Mouse (Mus musculus): ENCODE results near the gene Haao. TPM values are rescaled to one million over a fixed set of nuclear protein-coding genes. Genes with fewer than 3 reads are reported as not detected.
A peak's percentile ranks its signal among the peaks of the same experiment; 100 is the strongest.

The Haao gene
- polyA plus RNA-seq, 1 experiment from 2014 or later = not detected

DNA sequence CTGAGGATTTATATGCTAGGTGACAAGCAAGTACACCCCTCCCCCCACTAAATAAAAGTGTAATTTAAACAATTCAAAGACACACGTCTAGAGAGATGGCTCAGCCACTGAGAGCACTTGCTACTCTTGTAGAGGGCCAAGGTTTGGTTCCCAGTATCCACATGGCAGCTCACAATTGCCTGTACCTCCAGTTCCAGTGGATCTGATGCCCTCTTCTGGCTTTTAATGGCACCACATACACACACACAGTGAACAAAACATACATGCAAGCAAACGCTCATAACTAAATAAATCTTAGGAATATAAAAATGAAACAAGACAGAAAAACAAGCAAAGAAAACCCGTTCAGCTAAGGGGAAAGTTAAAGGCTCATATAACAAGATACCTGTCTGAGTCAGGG, 6.1 kb upstream of the Haao start:
- H3K27me3 ChIP-seq = no peaks in the 10 kb centered on the region
- in situ Hi-C loops (cut with MboI; ENCODE audit: low pct_unique_long_range_greater_than_20kb) = loop anchor here (5.0 kb wide), 2 partner anchors 222 to 582 kb away; partner anchors contain the start of gene Kcng3
- ChIA-PET POLR2A (interaction anchor here (0.5 kb wide), 1 partner anchor 530 kb away, joined by 4 read pairs; no protein-coding TSS in a partner anchor), CTCF (interaction anchor here (1.0 kb wide), 2 partner anchors 11 to 57 kb away, joined by 3 read pairs; no protein-coding TSS in a partner anchor)
- DNase-seq (ENCODE audit: low read depth, low spot score) (no peak), ATAC-seq (no peak)
- no peak for TF ChIP-seq CTCF (IDR thresholded peaks at IDR 0.05)

DNA sequence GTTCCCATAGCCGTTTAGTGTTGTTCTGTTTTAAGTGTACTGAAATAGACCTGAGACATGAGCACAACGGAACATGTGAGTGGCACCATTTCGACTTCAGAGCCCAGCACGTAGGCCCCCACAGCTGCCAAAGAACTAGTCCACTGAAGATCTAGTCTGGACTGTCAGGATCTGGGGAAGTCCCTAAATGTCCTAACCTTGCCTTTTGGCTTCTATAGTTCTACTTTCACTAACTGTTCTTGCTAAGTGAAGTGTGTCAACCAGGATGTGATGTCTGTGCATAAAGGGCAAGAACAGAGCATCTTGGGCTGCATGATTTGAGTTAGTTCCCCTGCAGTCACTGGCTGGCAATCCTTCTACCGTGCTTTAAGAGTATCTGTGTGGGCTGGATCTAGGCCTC, 3.1 kb upstream of the Haao start:
- DNase-seq (ENCODE audit: low read depth, low spot score) = no peak
- no peaks in the 10 kb centered on the region for H3K27me3 ChIP-seq
- ChIA-PET CTCF (no interaction called here), POLR2A (interaction anchor here (0.6 kb wide), 1 partner anchor 17 kb away, joined by 3 read pairs; no protein-coding TSS in a partner anchor)
- TF ChIP-seq CTCF (IDR thresholded peaks at IDR 0.05) = no peak
- ATAC-seq = no peak
- in situ Hi-C loops (cut with MboI; ENCODE audit: low pct_unique_long_range_greater_than_20kb) = loop anchor here (5.0 kb wide), 2 partner anchors 219 to 579 kb away; partner anchors contain the start of gene Kcng3

DNA sequence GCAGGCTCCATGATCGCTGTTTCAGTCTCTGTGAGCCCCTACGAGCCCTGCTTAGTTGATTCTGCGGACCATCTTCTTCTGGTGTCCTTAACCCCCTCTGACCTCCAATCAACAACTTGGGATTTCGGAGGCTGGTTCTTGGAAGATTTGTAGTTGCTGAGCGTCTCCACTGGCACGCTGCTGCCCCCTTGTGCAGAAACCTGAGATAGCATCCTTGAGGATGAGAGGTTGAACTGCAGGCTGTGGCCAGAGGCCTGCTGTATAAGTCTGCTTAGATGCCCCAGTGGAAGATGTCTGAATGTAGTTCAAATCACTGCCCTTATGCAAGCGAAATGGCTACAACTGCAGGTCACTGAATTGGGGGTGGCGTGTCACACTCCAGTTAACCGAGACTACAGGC, 2.7 kb upstream of the Haao start:
- H3K27me3 ChIP-seq = no peaks in the 10 kb centered on the region
- peak; percentile 58 for ATAC-seq
- TF ChIP-seq CTCF (IDR thresholded peaks at IDR 0.05) = peak; percentile 90
- POLR2A ChIA-PET = interaction anchor here (0.6 kb wide), 1 partner anchor 48 kb away, joined by 4 read pairs; no protein-coding TSS in a partner anchor
- DNase-seq (ENCODE audit: low read depth, low spot score) = peak; percentile 49
- CTCF ChIA-PET = interaction anchor here (1.2 to 2.3 kb wide), 3 partner anchors 16 to 40 kb away, joined by 3 to 7 read pairs (median 4); no protein-coding TSS in a partner anchor
- in situ Hi-C loops (cut with MboI; ENCODE audit: low pct_unique_long_range_greater_than_20kb) = loop anchor here (5.0 kb wide), 2 partner anchors 218 to 578 kb away; partner anchors contain the start of gene Kcng3

DNA sequence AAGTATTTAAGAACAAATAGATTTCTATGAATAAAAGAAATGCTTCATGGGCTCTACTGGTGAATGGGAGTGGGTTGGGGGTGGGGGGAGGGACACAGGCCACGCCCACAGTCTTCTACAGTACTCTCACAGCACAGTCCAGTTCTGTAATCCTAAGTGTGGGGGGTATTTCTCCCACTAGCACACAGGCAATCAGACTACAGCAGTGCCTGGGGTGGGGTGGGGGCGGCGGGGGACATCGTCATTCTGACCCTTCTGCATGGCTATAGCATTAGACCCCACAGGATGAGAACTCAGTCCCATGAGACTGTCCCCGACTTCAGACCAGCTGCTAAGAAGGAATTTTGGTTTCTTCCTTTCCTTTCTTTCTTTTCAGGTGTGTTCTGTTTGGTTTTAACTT, 2.0 kb upstream of the Haao start:
- in situ Hi-C loops (cut with MboI; ENCODE audit: low pct_unique_long_range_greater_than_20kb) = loop anchor here (5.0 kb wide), 2 partner anchors 217 to 577 kb away; partner anchors contain the start of gene Kcng3
- H3K27me3 ChIP-seq = no peaks in the 10 kb centered on the region
- DNase-seq (ENCODE audit: low read depth, low spot score) (no peak), ATAC-seq (no peak)
- ChIA-PET POLR2A (interaction anchor here (0.5 to 0.6 kb wide), 2 partner anchors 48 to 71 kb away, joined by 3 to 4 read pairs; no protein-coding TSS in a partner anchor), CTCF (interaction anchor here (0.9 to 2.3 kb wide), 4 partner anchors 15 to 216 kb away, joined by 3 to 7 read pairs (median 4); no protein-coding TSS in a partner anchor)
- TF ChIP-seq CTCF (IDR thresholded peaks at IDR 0.05) = no peak

DNA sequence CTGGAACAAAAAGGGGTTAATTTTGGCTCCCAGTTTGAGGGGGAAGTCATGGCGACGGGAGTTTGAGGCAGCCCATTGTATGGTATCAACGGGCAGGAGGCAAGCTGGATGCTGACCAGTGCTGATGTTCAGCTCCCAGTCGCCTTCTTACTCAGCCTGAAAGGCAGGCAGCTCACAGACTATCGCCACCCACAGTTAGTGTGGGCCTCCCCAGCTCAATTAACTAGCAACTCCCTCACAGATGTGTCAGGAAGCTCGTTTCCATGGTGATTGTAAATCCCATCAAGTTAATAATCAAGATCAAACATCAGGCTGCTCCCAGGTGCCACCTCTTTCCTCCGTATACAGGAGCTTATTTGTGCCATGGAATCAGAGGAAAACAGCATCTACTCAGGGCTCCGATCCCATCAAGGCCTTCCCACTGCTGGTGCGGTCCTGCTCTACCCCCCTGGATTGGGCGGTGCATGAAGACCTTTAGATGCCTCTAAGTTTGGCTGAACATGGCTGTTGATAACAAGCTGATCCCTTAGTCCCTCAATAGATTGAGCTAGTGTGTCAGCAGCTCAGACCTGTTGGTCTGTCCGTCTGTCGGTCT, 1.4 kb upstream of the Haao start:
- ATAC-seq = no peak
- POLR2A ChIA-PET = interaction anchor here (0.5 kb wide), 1 partner anchor 71 kb away, joined by 3 read pairs; no protein-coding TSS in a partner anchor
- in situ Hi-C loops (cut with MboI; ENCODE audit: low pct_unique_long_range_greater_than_20kb) = no loop called here
- CTCF ChIA-PET = interaction anchor here (0.9 to 2.3 kb wide), 4 partner anchors 15 to 216 kb away, joined by 3 to 7 read pairs (median 4); no protein-coding TSS in a partner anchor
- TF ChIP-seq CTCF (IDR thresholded peaks at IDR 0.05) = no peak
- DNase-seq (ENCODE audit: low read depth, low spot score) = no peak
- no peaks in the 10 kb centered on the region for H3K27me3 ChIP-seq

DNA sequence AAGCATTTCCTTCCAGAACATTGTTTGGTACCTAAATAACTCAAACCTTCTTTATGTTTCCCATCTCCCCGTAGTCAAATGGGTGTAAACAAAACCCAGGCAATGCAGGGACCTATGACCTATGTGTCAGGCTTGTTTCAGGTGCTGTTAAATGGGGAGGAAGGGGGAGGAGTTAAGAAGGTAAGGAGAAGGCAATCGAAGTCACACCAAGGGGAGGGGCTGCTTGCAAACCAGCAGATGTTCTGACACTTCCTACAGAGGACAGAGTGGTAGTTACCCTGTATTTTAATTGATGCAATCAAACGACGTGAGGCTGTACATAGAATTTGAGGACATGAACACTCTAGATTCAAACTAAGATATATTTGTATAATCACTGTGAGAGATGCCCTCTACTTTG, 719 bp upstream of the Haao start:
- no peaks in the 10 kb centered on the region for H3K27me3 ChIP-seq
- ChIA-PET CTCF (interaction anchor here (0.8 to 2.3 kb wide), 2 partner anchors 14 to 28 kb away, joined by 4 to 7 read pairs; no protein-coding TSS in a partner anchor), POLR2A (no interaction called here)
- DNase-seq (ENCODE audit: low read depth, low spot score) (no peak), ATAC-seq (no peak)
- no peak for TF ChIP-seq CTCF (IDR thresholded peaks at IDR 0.05)
- in situ Hi-C loops (cut with MboI; ENCODE audit: low pct_unique_long_range_greater_than_20kb) = no loop called here

DNA sequence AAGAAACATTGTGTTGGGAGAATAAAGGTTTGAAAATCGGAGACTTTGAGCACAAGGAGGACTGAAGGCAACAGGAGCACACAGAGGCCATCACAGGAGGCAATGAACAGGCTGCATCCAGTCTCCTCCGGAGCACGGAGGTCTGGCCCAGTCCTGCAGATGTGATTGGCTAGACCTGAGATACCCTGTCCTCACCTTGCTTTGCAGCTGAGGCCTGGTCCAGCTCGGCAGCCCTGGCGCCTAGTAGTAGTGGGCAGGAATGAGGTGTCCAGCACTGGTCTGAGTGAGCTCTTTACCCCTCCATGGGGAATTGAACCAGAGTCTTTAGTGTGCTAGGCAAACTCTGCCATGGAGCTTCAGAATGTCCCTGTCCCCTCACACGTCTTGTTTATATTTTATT, 663 bp downstream of the Haao start:
- no peaks in the 10 kb centered on the region for H3K27me3 ChIP-seq
- no peak for ATAC-seq
- no peak for TF ChIP-seq CTCF (IDR thresholded peaks at IDR 0.05)
- ChIA-PET POLR2A (no interaction called here), CTCF (no interaction called here)
- DNase-seq (ENCODE audit: low read depth, low spot score) = no peak
- in situ Hi-C loops (cut with MboI; ENCODE audit: low pct_unique_long_range_greater_than_20kb) = no loop called here

DNA sequence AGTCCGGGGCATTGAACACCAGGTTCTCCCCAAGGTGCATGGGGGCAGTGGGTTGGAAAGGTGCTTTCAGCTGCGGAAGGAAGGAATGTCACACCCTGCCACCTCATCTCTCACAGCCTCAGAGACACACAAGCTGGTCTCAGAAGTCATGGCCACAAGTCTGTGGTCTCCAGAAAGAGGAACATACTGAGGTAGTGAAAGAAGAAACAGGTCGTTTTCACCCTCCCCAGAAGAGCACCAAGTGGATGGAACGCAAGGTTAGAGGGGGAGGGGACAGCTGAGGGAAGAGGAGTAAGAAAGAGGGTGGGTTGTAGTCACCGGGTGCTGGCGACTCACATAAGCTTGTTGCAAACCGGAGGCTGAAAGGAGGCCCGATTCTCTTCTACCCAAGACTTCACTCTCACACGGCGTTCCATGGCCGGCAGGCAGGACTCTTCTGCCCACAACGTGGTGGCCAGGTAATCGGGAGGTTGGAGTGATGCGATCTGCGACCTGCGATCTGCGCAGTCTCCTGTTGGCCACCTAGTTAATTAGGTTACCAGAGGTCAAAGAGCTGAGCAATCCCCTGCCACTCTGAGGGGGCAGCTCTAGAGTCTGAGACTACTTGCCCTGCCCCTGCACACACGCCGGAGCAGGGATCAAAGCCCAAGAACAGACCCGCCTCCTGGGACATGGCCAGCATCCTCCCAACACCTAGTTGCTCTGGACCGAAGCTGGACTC, 1.3 kb downstream of the Haao start:
- no peak for DNase-seq (ENCODE audit: low read depth, low spot score)
- H3K27me3 ChIP-seq = no peaks in the 10 kb centered on the region
- TF ChIP-seq CTCF (IDR thresholded peaks at IDR 0.05) = no peak
- ATAC-seq = no peak
- CTCF ChIA-PET = no interaction called here
- POLR2A ChIA-PET = no interaction called here
- in situ Hi-C loops (cut with MboI; ENCODE audit: low pct_unique_long_range_greater_than_20kb) = no loop called here

DNA sequence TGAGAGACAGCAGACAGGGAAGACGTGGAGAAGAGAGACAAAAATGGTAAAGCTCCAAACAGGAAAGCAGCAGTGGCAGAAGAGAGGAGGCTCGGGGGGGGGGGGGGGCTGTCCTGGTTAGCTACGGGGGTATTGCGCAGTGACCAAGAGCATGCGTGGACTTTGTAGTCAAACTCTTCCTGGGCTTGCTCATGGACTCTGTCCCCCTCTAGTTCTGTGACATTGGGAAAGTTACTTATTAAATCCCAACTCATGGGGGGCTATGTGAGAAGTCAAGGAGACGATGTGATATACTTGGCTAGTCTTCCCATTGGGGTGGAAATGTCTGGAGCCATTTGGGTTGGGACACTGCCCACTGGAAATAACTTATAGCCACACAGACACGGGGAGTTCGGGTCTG, 2.2 kb downstream of the Haao start:
- POLR2A ChIA-PET = no interaction called here

DNA sequence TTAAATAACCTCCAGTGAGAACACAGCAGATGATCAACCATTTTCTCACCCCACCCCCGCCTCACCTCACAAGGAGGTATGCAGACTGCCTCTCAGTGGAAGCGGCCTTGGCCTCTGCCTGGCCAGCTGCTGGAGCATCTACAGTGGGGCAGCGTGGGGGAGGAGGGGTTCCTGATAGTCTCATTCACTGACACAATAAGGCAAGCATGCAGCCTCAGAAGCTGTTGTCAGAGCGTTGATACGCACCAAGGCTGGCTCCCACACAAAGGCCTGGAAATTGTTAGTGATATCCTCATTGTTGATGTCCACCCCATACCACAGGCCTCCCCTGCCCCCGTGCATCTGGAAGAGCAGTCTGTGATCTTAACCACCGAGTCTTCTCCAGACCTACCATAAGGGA, 4.0 kb downstream of the Haao start:
- no peak for TF ChIP-seq CTCF (IDR thresholded peaks at IDR 0.05)
- POLR2A ChIA-PET = no interaction called here
- ATAC-seq (no peak), DNase-seq (ENCODE audit: low read depth, low spot score) (no peak)
- H3K27me3 ChIP-seq = no peaks in the 10 kb centered on the region
- CTCF ChIA-PET = no interaction called here
- in situ Hi-C loops (cut with MboI; ENCODE audit: low pct_unique_long_range_greater_than_20kb) = no loop called here

More for the DNA sequence above, 2.2 kb downstream of the Haao start:
- DNase-seq (ENCODE audit: low read depth, low spot score) = no peak
- no peak for TF ChIP-seq CTCF (IDR thresholded peaks at IDR 0.05)
- in situ Hi-C loops (cut with MboI; ENCODE audit: low pct_unique_long_range_greater_than_20kb) = no loop called here
- no peaks in the 10 kb centered on the region for H3K27me3 ChIP-seq
- CTCF ChIA-PET = no interaction called here
- no peak for ATAC-seq

DNA sequence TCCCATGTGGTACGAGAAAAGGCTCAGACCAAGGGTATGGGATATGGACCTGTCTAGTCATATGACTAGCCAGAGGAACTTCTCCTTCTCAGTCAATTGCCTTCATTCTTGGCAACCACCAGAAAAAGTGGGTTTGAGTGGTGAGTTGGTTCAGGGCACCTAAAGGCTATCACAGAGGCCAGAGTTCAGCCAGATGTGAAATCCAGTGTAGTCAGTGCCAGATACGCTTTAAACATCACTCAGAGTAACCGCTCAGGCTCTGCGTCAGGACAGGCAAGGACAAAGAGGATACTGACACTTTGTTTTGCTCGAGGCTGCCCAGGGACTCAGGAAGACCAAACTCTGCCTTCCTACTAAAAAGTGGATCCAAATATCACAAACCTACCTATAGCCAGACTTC, 6.8 kb downstream of the Haao start:
- ATAC-seq (no peak), DNase-seq (ENCODE audit: low read depth, low spot score) (no peak)
- in situ Hi-C loops (cut with MboI; ENCODE audit: low pct_unique_long_range_greater_than_20kb) = no loop called here
- no peak for TF ChIP-seq CTCF (IDR thresholded peaks at IDR 0.05)
- ChIA-PET POLR2A (no interaction called here), CTCF (interaction anchor here (1.2 kb wide), 1 partner anchor 11 kb away, joined by 3 read pairs; no protein-coding TSS in a partner anchor)
- H3K27me3 ChIP-seq = no peaks in the 10 kb centered on the region

Data from Patski (cell line).